In genomic region chr2:131492596-131493139, GRCm38 (mm10) we compare ENCODE assay signal across 8 mouse cellular contexts. TPM values are rescaled to one million over a fixed set of nuclear protein-coding genes. Genes with fewer than 3 reads are reported as not detected.
A peak's percentile ranks its signal among the peaks of the same experiment; 100 is the strongest.
DNase-seq lines count a peak whose midpoint lies in the region; ATAC-seq and TF ChIP-seq lines count a peak whose summit lies in the region.

No protein-coding gene starts in this region.

- TF ChIP-seq POLR2A in bone marrow, adult 2 months (IDR thresholded peaks at IDR 0.05; ENCODE audit: borderline replicate concordance, control insufficient read depth, low read depth, low read length): no peak

- peaks cover 24% of the 10 kb centered on the region for H3K4me1 ChIP-seq in kidney, embryonic 15.5 days
- H3K4me1 ChIP-seq in bone marrow, adult 2 months (ENCODE audit: control insufficient read depth, insufficient read depth, low read length): peaks cover 3% of the 10 kb centered on the region; the same call in 1 of the 2 replicates
- peaks cover 31% of the 10 kb centered on the region for H3K4me1 ChIP-seq in heart, postnatal 0 days (ENCODE audit: control insufficient read depth, insufficient read depth)
- peaks cover 30% of the 10 kb centered on the region for H3K4me1 ChIP-seq in midbrain, embryonic 10.5 days

- no peaks in the 10 kb centered on the region for H3K36me3 ChIP-seq in kidney, embryonic 15.5 days
- H3K36me3 ChIP-seq in heart, postnatal 0 days (replicated peaks; ENCODE audit: control insufficient read depth, insufficient read depth, low read length): no peaks in the 10 kb centered on the region
- no peaks in the 10 kb centered on the region for H3K36me3 ChIP-seq in midbrain, embryonic 10.5 days

- H3K27me3 ChIP-seq in kidney, embryonic 15.5 days: no peaks in the 10 kb centered on the region; the same call in 1 of the 2 replicates
- H3K27me3 ChIP-seq in heart, postnatal 0 days (ENCODE audit: control insufficient read depth, insufficient read depth, low read length): no peaks in the 10 kb centered on the region
- peaks cover 33% of the 10 kb centered on the region for H3K27me3 ChIP-seq in midbrain, embryonic 10.5 days (ENCODE audit: low read depth, poor library complexity, severe bottlenecking)

- H3K4me2 ChIP-seq in kidney, embryonic 15.5 days: peak overlapping the region; percentile 90
- peak overlapping the region; percentile 100 for H3K4me2 ChIP-seq in heart, postnatal 0 days (ENCODE audit: low read depth, low read length)

- DNase-seq in kidney, postnatal 36 days: no peak
- DNase-seq in heart, postnatal 0 days (ENCODE audit: low spot score): no peak
- peak; percentile 34 for DNase-seq in midbrain, embryonic 10.5 days (ENCODE audit: low spot score)
- DNase-seq in cerebellum, postnatal 4 days (ENCODE audit: low spot score in 2 of 2): no peak
- DNase-seq in ovary, postnatal 36 days (ENCODE audit: low spot score): no peak
- DNase-seq in kidney, adult 18-20 months: no peak

- H3K27ac ChIP-seq in kidney, embryonic 15.5 days: peak overlapping the region; percentile 75; the same call in 1 of the 2 replicates
- peak overlapping the region; percentile 96 for H3K27ac ChIP-seq in bone marrow, adult 2 months (ENCODE audit: control insufficient read depth, insufficient read depth, low read depth, low read length, poor library complexity)
- peak overlapping the region; percentile 78 for H3K27ac ChIP-seq in heart, postnatal 0 days (ENCODE audit: low read depth)
- H3K27ac ChIP-seq in midbrain, embryonic 10.5 days (replicated peaks): peak overlapping the region; percentile 94

- WGBS in kidney, embryonic 15.5 days: 12% methylated on average over 10 of the region's 10 CpGs
- WGBS in bone marrow, adult 2 months: 53% methylated on average over 10 of the region's 10 CpGs
- 36% methylated on average over 10 of the region's 10 CpGs for WGBS in heart, postnatal 0 days
- 10% methylated on average over 10 of the region's 10 CpGs for WGBS in midbrain, embryonic 10.5 days

- H3K9me3 ChIP-seq in kidney, embryonic 15.5 days (replicated peaks): no peaks in the 10 kb centered on the region
- H3K9me3 ChIP-seq in heart, postnatal 0 days (replicated peaks; ENCODE audit: control insufficient read depth, low read length): no peaks in the 10 kb centered on the region
- H3K9me3 ChIP-seq in midbrain, embryonic 10.5 days (replicated peaks): no peaks in the 10 kb centered on the region

- TF ChIP-seq CTCF in bone marrow, adult 2 months (IDR thresholded peaks at IDR 0.05; ENCODE audit: control insufficient read depth, insufficient read depth, low read length): no peak
- no peak for TF ChIP-seq CTCF in heart, postnatal 0 days (IDR thresholded peaks at IDR 0.05; ENCODE audit: low read depth)

- no peak for TF ChIP-seq EP300 in heart, postnatal 0 days (IDR thresholded peaks at IDR 0.05; ENCODE audit: low read depth)

- no peak for ATAC-seq in kidney, embryonic 15.5 days (replicated peaks; ENCODE audit: low FRiP score)
- ATAC-seq in heart, postnatal 0 days (ENCODE audit: insufficient read depth, low read depth): no peak

- peak overlapping the region; percentile 86 for H3K4me3 ChIP-seq in kidney, embryonic 15.5 days (replicated peaks)
- H3K4me3 ChIP-seq in bone marrow, adult 2 months (replicated peaks; ENCODE audit: control insufficient read depth, low read depth, low read length): peak overlapping the region; percentile 77
- H3K4me3 ChIP-seq in heart, postnatal 0 days (ENCODE audit: low read depth, low read length): peak overlapping the region; percentile 95
- H3K4me3 ChIP-seq in midbrain, embryonic 10.5 days: peak overlapping the region; percentile 91

- peak overlapping the region; percentile 87 for H3K9ac ChIP-seq in kidney, embryonic 15.5 days
- peak overlapping the region; percentile 85 for H3K9ac ChIP-seq in heart, postnatal 0 days (replicated peaks; ENCODE audit: low read depth, low read length)

RNA-seq across cellular contexts. Expression of gene Smox, which starts 1.4 kb away (rescaled TPM):
- polyA plus RNA-seq in kidney, embryonic 15.5 days (2015; fragmentation: Nextera tagmentation; extraction: Ambion mirVana): 38.1 and 41.3 TPM in 2 replicates
- polyA plus RNA-seq in bone marrow, adult 2 months (2011; ENCODE audit: insufficient read depth, insufficient read length, low replicate concordance, missing spikeins): 176 and 213 TPM in 2 replicates
- total RNA-seq in heart, postnatal 0 days (2014; rRNA removed; ENCODE audit: low replicate concordance): 30.2 and 31.4 TPM in 2 replicates
- 32.4 and 32.7 TPM in 2 replicates for polyA plus RNA-seq in heart, postnatal 0 days (2015; fragmentation: Nextera tagmentation; extraction: Ambion mirVana)
- polyA plus RNA-seq in midbrain, embryonic 10.5 days (2016; fragmentation: Nextera tagmentation; extraction: Ambion mirVana): 29.5 and 37.2 TPM in 2 replicates
